Mouse (Mus musculus) liver, embryonic 15.5 days (tissue): ENCODE measurements around the gene Arhgap29. TPM values are rescaled to one million over a fixed set of nuclear protein-coding genes. Genes with fewer than 3 reads are reported as not detected.

Experiments used
- polyA plus RNA-seq: library from polyadenylated mRNA; unstranded; fragments of >200 nt; fragmentation: Nextera tagmentation; extraction: Ambion mirVana; gene quantifications from 2 replicates; pipeline ENCODE4 v1.2.1, GENCODE M21; 2015

Arhgap29 gene
- polyA plus RNA-seq, 1 experiment from 2014 or later, result 5.4 TPM

Other genes with a start within 250 kb of the Arhgap29 start
- 0.48 and 0.61 TPM in 2 replicates for gene F3, start 229.0 kb upstream of the Arhgap29 start, polyA plus RNA-seq
- 24.6 and 24.9 TPM in 2 replicates for gene Abcd3, start 137.2 kb upstream of the Arhgap29 start, polyA plus RNA-seq
- 0.26 and 0.31 TPM in 2 replicates for gene Abca4, start 91.9 kb downstream of the Arhgap29 start, polyA plus RNA-seq